Mouse (Mus musculus) erythroblast, embryonic 14.5 days (primary cell): ENCODE data around the gene Trmt112.
"Not testable (repeated sequence)": the region's sequence is repeated elsewhere in the genome, so short reads cannot be mapped to it uniquely, and the experiment has no call there.

ENCODE experiments used
- GATA1 ChIP-seq: IDR thresholded peaks from 2 replicates; pipeline ENCODE4 v1.6.1; 2012; ENCODE audit warnings: low read length, inconsistent platforms, mixed read lengths
- TAL1 ChIP-seq: IDR thresholded peaks from 3 replicates; pipeline ENCODE4 v1.6.1; 2012; ENCODE audit warnings: low read length, inconsistent platforms, mixed read lengths

DNA sequence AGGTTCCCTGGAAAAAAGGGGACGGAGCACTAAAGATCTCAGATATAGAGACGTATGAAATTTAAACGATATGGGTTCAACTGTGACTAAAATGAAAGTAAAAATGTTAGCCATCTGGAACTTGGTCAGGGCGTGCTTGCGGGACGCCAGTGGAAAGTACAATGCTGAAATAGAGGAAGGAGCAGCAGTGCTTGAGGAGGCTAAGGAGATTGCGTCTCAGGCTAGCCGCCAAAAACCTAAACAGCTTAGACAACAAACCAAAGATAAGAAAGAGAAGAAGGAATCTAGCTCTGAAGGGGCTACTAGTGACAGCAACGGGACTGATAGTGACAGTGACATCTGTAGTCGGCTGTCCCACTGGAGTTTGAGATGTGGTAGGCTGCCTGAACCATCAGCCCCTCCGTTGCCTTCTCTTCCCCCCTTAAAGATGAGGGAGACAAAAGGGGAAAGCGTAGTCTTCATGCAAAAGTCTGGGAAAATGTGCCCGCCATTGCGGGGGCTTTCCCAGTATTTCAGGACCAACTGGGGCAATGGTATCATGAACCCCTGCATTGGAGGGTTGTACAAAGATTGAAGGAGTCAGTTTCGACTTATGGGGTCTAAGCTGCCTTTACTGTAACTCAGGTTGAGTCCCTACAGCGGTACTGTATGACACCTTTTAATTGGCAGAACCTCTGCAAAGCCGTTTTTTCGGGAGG lies 13.7 kb upstream of the Trmt112 start:
- not testable (repeated sequence) for TF ChIP-seq TAL1, GATA1
